Mouse (Mus musculus) left cerebral cortex, adult 6 months (tissue): ENCODE data around the gene Plekhs1. TPM values are rescaled to one million over a fixed set of nuclear protein-coding genes. Genes with fewer than 3 reads are reported as not detected.

ENCODE experiments used
- long read RNA-seq, 2 experiments: library from polyadenylated mRNA; unstranded; transcript quantifications; one replicate each; pipeline ENCODE4 v2.0.0; 2019 to 2020
- polyA plus RNA-seq: library from polyadenylated mRNA; unstranded; fragments of <200 nt; fragmentation: Nextera tagmentation; gene quantifications from 2 replicates; pipeline ENCODE4 v1.2.3, GENCODE M21; 2021

Gene Plekhs1
- 0.25 and 0.33 TPM in 2 replicates for polyA plus RNA-seq
- long read RNA-seq, experiment 1, partial matches to known transcripts = 0 of 4 reads
- long read RNA-seq, experiment 1, other reads (novel, unspliced or antisense) = 4 of 4 reads
- long read RNA-seq, experiment 2, partial matches to known transcripts = 0 of 1 reads
- long read RNA-seq, experiment 2, other reads (novel, unspliced or antisense) = 1 of 1 reads

DNA sequence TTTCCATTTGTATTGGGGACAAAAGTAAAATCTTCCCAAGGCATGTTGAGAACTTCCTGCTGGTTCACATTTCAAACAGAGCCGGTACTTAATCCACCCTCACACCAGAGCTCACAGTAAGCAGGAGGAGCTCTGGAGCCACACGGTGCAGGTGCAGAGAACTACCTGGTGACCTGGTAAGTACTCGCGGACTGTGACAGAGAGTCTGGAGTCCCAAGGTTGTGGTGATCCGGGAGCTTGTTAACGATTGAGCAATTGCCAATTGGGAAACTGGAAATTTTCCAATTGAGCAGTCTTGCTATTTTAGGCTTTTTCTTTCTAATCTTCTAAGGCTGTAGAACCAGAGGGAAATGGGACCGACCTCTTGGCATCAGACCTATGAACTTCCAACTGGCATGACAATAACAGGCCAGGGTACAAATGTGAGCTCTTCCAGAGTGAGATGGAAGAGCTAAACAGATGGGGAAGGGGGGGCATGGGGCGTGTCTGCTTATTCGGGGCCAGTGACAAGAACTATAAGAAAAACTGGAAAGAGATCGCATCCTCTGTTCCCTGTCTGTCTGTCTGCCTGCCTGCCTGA is at the start of gene Plekhs1:
TSS of gene Plekhs1 (plus strand) at position 119 of the 580 bp plus-strand sequence.

Other genes with a start within 250 kb of the Plekhs1 start
- gene Habp2, start 174.5 kb upstream of the Plekhs1 start, polyA plus RNA-seq = not detected in 2 replicates
- 0.19 and 0.27 TPM in 2 replicates for gene Nrap, start 71.6 kb upstream of the Plekhs1 start, polyA plus RNA-seq
- gene Casp7, start 64.5 kb upstream of the Plekhs1 start, polyA plus RNA-seq = 3.0 and 3.3 TPM in 2 replicates
- gene Dclre1a, start 86.6 kb downstream of the Plekhs1 start, polyA plus RNA-seq = 6.7 and 7.2 TPM in 2 replicates
- 1.5 and 2.0 TPM in 2 replicates for gene Nhlrc2, start 86.6 kb downstream of the Plekhs1 start, polyA plus RNA-seq